Mouse (Mus musculus) heart, postnatal 0 days (tissue): ENCODE data around the gene Ccm2l. TPM values are rescaled to one million over a fixed set of nuclear protein-coding genes. Genes with fewer than 3 reads are reported as not detected.

Experiments
- ATAC-seq: fragments of 200-750 bp; cut with Nextera tagmentation; 2 replicates; pipeline ENCODE4 v1.8.0; 2017; ENCODE audit warnings: low read depth, moderate number of reproducible peaks, moderate library complexity; ENCODE audit not compliant: insufficient read depth
- DNase-seq: peaks from one replicate; pipeline ENCODE4 v3.0.0-alpha.2; 2016; ENCODE audit warnings: low spot score
- H3K27ac ChIP-seq: fragments of 300-500 bp; sonication (generic); 2 replicates; pipeline ENCODE4 v1.5.1; 2014; ENCODE audit warnings: low read depth, mild to moderate bottlenecking
- H3K27me3 ChIP-seq: fragments of 300-500 bp; sonication (generic); 2 replicates; pipeline ENCODE4 v1.6.1; 2014; ENCODE audit warnings: low read length, mixed read lengths; ENCODE audit not compliant: control insufficient read depth, insufficient read depth
- H3K36me3 ChIP-seq: fragments of 300-500 bp; sonication (generic); replicated peaks from 2 replicates; pipeline ENCODE4 v1.6.1; 2014; ENCODE audit warnings: low read length, mixed read lengths; ENCODE audit not compliant: control insufficient read depth, insufficient read depth
- H3K4me1 ChIP-seq: fragments of 300-500 bp; sonication (generic); 2 replicates; pipeline ENCODE4 v1.6.1; 2014; ENCODE audit warnings: antibody characterized with exemption; ENCODE audit not compliant: control insufficient read depth, insufficient read depth
- H3K4me2 ChIP-seq: fragments of 300-500 bp; sonication (generic); 2 replicates; pipeline ENCODE4 v1.6.1; 2014; ENCODE audit warnings: low read depth, mild to moderate bottlenecking, low read length, moderate library complexity
- H3K4me3 ChIP-seq: fragments of 300-500 bp; sonication (generic); 2 replicates; pipeline ENCODE4 v1.5.1; 2014; ENCODE audit warnings: low read depth, low read length
- H3K9ac ChIP-seq: fragments of 300-500 bp; sonication (generic); replicated peaks from 2 replicates; pipeline ENCODE4 v1.6.1; 2014; ENCODE audit warnings: low read depth, low read length, mixed read lengths
- H3K9me3 ChIP-seq: fragments of 300-500 bp; sonication (generic); replicated peaks from 2 replicates; pipeline ENCODE4 v1.6.1; 2016; ENCODE audit warnings: low read length; ENCODE audit not compliant: control insufficient read depth
- CTCF ChIP-seq: IDR thresholded peaks from 2 replicates; pipeline ENCODE4 v1.5.1; 2016; ENCODE audit warnings: antibody characterized with exemption, control low read depth, low read depth
- EP300 ChIP-seq: IDR thresholded peaks from 2 replicates; pipeline ENCODE4 v1.6.1; 2016; ENCODE audit warnings: antibody characterized with exemption, low read depth
- WGBS: fragments of 180-500 bp; shearing (Covaris S2); extraction: QIAGEN DNeasy Blood & Tissue Kit; methylation state at CpG from one replicate; pipeline ENCODE4 v1.1.7; 2014; 5-methylcytosine and 5-hydroxymethylcytosine counted together
- polyA plus RNA-seq: library from polyadenylated mRNA; unstranded; fragments of >200 nt; fragmentation: Nextera tagmentation; extraction: Ambion mirVana; gene quantifications from 2 replicates; pipeline ENCODE4 v1.2.1, GENCODE M21; 2015
- total RNA-seq: library from RNA; depleted of rRNA; stranded (reverse); fragments of >200 nt; gene quantifications from 2 replicates; pipeline ENCODE4 v1.2.3, GENCODE M21; 2014; ENCODE audit warnings: low replicate concordance

Gene Ccm2l
- total and polyA plus RNA-seq, 2 experiments from 2014 or later = 4.3 to 32.4 TPM

DNA sequence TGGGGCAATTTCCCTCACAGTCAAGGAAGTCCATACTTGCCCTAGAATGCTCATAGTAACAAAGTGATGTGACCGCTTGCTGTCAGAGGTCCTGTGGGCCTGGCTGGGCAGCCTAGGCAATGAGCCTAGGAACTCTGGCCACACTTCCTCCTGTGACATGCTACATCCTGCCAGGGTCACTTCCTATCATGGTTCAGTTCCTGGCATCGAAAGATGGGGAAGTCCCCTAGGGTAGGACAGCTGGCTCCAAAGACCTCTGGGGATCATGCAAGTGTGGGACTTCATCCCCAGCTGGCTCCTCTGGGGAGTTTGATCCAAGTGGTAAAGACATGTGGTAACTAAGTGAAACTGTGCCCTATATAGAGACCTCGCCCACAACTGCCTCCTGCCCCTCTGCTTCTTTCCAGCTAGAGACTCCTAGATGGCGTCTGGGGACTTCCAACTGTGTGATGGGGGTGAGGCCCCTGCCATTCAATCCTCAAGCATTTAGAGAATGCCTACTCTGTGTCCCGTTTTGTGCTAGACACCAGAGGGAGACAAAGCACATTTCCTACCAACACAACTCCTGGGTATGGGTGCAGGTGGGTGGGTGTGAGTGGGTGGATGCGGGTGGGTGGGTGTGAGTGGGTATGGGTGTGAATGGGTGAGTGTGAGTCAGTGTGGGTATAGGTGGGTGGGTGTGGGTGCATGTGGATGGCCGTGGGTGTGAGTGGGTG is 18.7 kb downstream of the Ccm2l start:
- H3K27ac ChIP-seq = peak overlapping the region; percentile 38; the same call in 1 of the 2 replicates

DNA sequence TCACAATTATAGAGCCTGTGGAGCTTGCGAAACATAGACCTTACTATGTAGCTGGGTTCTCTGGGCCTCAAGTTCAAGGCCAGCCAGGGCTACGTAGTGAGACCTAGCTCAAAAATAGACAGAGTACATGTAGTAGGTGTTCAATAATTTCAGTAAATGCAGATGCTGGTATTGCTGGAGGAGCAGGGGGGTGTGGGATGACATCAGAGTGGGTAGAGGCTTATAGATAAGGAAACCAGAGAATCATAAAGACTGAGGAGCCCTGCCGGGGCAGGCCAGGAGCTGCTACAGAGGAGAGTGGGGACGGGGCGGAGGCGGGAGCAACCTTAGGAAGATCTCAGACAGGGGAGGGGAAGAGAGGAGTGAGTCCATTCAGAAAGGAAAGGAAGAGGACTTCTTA is 19.8 kb downstream of the Ccm2l start:
- DNase-seq = no peak
- 79% methylated on average over 6 of the region's 6 CpGs for WGBS
- H3K4me1 ChIP-seq = no peaks in the 10 kb centered on the region

More for the DNA sequence above, 18.7 kb downstream of the Ccm2l start:
- ATAC-seq (no peak), DNase-seq (no peak)
- no peak overlapping the region for H3K4me2 ChIP-seq
- no peaks in the 10 kb centered on the region for H3K27me3 ChIP-seq
- no peaks in the 10 kb centered on the region for H3K9me3 ChIP-seq
- H3K36me3 ChIP-seq = no peaks in the 10 kb centered on the region
- H3K4me3 ChIP-seq = no peak overlapping the region
- 40% methylated on average over 7 of the region's 7 CpGs for WGBS
- H3K9ac ChIP-seq = no peak overlapping the region
- peak; percentile 29 for TF ChIP-seq CTCF
- TF ChIP-seq EP300 = no peak
- no peaks in the 10 kb centered on the region for H3K4me1 ChIP-seq

DNA sequence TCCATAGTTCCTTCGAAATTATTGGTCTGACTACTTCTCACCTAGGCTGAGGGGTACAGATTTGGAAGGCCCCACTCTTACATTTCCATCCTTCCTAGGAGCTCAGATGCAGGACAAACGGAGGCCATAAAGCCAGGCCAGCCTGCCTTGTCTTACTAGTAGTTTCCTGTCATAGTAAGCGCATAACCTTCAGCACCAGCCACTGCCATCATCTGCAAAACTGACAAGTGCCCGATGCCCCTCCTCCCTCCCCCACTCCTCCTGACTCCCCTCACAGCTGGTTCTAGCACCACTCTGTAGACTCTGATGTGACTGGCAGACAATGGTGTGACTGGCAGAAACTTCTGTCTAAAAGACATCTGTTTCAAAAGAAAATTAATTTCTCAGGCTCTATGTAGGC is 20.4 kb downstream of the Ccm2l start:
- no peaks in the 10 kb centered on the region for H3K27me3 ChIP-seq
- DNase-seq (no peak), ATAC-seq (no peak)
- H3K4me3 ChIP-seq = no peak overlapping the region
- no peak overlapping the region for H3K27ac ChIP-seq
- TF ChIP-seq CTCF = no peak
- no peak for TF ChIP-seq EP300
- no peak overlapping the region for H3K4me2 ChIP-seq
- no peaks in the 10 kb centered on the region for H3K4me1 ChIP-seq
- H3K9me3 ChIP-seq = no peaks in the 10 kb centered on the region
- H3K36me3 ChIP-seq = no peaks in the 10 kb centered on the region
- 78% methylated on average over 4 of the region's 4 CpGs for WGBS
- H3K9ac ChIP-seq = no peak overlapping the region

More for the DNA sequence above, 19.8 kb downstream of the Ccm2l start:
- no peak overlapping the region for H3K9ac ChIP-seq
- no peaks in the 10 kb centered on the region for H3K27me3 ChIP-seq
- no peaks in the 10 kb centered on the region for H3K9me3 ChIP-seq
- no peaks in the 10 kb centered on the region for H3K36me3 ChIP-seq
- TF ChIP-seq CTCF (no peak), EP300 (no peak)
- no peak overlapping the region for H3K27ac ChIP-seq
- H3K4me3 ChIP-seq = no peak overlapping the region
- no peak overlapping the region for H3K4me2 ChIP-seq
- ATAC-seq = no peak

DNA sequence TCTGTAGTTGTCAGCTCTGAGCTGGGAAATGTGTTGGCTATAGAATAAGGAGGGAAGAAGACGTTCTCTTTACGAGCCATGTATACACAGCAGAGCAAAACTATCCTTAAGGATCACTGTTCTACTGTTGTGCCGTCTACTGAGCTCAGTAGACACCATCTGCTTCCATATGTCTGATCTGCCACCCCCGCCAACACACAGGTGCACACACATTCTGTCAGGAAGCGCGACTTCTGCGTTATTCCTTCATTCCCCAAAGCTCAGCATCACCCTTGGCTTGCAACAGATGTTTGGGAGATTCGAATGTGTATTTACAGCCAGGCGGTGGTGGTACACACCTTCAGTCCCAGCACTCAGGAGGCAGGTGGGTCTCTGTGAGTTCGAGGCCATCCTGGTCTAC is 21.3 kb downstream of the Ccm2l start:
- ATAC-seq (no peak), DNase-seq (no peak)
- Histone ChIP-seq H3K27me3 (no peaks in the 10 kb centered on the region), H3K27ac (no peak overlapping the region), H3K9me3 (no peaks in the 10 kb centered on the region), H3K36me3 (no peaks in the 10 kb centered on the region), H3K4me3 (no peak overlapping the region), H3K9ac (no peak overlapping the region), H3K4me2 (no peak overlapping the region), H3K4me1 (no peaks in the 10 kb centered on the region)
- TF ChIP-seq CTCF = no peak
- no peak for TF ChIP-seq EP300
- WGBS = 82% methylated on average over 10 of the region's 10 CpGs

DNA sequence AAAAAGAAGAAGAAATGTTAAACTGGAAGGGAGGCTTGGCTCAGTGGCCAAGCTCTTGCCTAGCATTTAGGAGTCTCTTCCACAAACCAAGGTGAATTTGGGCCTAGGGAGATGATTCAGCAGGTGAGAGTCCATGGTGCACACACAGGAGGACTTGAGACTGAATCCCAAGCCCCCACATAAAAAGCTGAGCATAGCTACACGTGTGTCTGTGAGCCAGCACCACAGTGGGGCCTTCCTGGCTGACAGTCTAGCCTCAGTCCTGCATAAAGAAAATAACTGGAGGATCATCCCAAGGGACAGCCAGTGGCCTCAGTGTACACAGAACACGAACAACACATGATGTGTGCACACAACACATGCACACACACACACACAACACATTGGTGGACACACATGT is 23.6 kb downstream of the Ccm2l start:
- Histone ChIP-seq H3K27ac (no peak overlapping the region), H3K9ac (no peak overlapping the region), H3K9me3 (no peaks in the 10 kb centered on the region), H3K27me3 (no peaks in the 10 kb centered on the region), H3K4me2 (no peak overlapping the region), H3K4me3 (no peak overlapping the region), H3K4me1 (no peaks in the 10 kb centered on the region), H3K36me3 (no peaks in the 10 kb centered on the region)
- DNase-seq (no peak), ATAC-seq (no peak)
- TF ChIP-seq CTCF (no peak), EP300 (no peak)
- 36% methylated on average over 2 of the region's 2 CpGs for WGBS
